Mouse (Mus musculus): ENCODE results near the gene Ildr1. TPM values are rescaled to one million over a fixed set of nuclear protein-coding genes. Genes with fewer than 3 reads are reported as not detected.

Ildr1 gene
- 10.2 TPM for polyA plus RNA-seq (2017; shearing (Covaris generic))

DNA sequence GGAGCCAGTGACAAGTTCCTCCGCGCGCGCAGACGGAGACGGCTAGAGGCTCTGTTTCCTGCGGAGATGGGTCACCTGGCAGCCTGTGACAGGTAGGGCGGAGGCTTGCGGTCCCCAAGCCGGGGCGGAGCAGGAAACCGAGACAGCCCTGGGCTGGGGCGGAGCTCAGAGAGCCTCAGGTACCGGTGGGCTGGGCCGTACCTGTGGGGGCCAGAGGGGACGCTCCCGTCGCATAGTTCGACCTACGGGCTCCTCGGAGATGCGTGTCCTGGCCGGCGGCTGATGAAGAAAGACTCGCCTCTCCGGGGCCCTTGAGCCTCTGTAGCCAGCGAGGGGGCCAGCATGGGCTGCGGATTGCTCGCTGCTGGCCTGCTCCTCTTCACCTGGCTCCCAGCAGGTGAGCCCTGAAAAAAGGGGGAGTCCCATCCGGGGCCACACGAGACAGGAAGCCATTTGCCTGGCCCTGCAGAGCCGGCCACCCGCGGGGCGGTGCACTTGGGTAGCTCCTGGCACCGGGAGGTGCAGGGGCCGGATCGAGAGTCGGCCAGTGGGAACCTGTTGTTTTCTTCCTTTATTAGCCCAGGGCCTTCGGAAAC lies at the start of gene Ildr1:
Ildr1 (plus strand) TSS at position 161 of the 596 bp plus-strand sequence.

DNA sequence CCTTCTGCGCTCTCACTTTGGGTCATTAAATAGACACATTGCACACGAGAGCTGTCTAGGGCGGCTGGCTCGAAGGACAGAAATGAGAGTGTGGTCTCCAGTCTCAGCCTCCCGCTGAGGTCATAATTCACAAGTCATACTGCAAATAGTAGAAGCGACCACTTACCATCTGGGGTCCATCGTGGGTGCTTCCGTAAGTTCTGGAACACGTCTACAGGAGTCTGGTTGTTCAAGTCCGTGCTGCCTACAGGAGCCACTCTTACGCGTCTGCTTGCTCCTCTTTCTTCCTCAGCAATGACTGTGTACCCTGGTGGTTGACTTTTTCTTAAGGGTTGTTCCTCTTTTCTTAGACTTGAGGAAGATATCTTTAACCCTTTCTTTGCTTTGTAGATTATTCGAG lies 28.0 kb upstream of the Ildr1 start, which contains the start of gene Cd86:
Cd86 (minus strand) TSS at position 300 of the 400 bp plus-strand sequence.

Other genes with a start within 250 kb of the Ildr1 start
- not detected for gene Stfa3, start 238.6 kb upstream of the Ildr1 start, polyA plus RNA-seq (2017; shearing (Covaris generic))
- 0.09 TPM for gene Casr, start 131.8 kb upstream of the Ildr1 start, polyA plus RNA-seq (2017; shearing (Covaris generic))
- 7.8 TPM for gene Cd86, start 27.9 kb upstream of the Ildr1 start, polyA plus RNA-seq (2017; shearing (Covaris generic))
- 40.9 TPM for gene Slc15a2, start 91.0 kb downstream of the Ildr1 start, polyA plus RNA-seq (2017; shearing (Covaris generic))
- gene Iqcb1, start 134.4 kb downstream of the Ildr1 start, polyA plus RNA-seq (2017; shearing (Covaris generic)), result 40.3 TPM
- 1.3 TPM for gene Eaf2, start 181.0 kb downstream of the Ildr1 start, polyA plus RNA-seq (2017; shearing (Covaris generic))
- gene Golgb1, start 181.2 kb downstream of the Ildr1 start, polyA plus RNA-seq (2017; shearing (Covaris generic)), result 38.3 TPM
- gene Hcls1, start 241.0 kb downstream of the Ildr1 start, polyA plus RNA-seq (2017; shearing (Covaris generic)), result 114 TPM

All from effector memory CD4-positive, alpha-beta T cell, adult 5 months (primary cell).